Mouse (Mus musculus) thymus, adult 18-20 months (tissue): ENCODE data around the gene Rnf167.

Experiments
- DNase-seq, 2 experiments: peaks; one replicate each; pipeline ENCODE4 v3.0.0; 2022; ENCODE audit warnings: mixed read lengths in 2 of 2

The Rnf167 gene

GRCm38 (mm10) chr11:70638293-70638692 lies 8.7 kb upstream of the Rnf167 start:
- DNase-seq, result no peak

DNA sequence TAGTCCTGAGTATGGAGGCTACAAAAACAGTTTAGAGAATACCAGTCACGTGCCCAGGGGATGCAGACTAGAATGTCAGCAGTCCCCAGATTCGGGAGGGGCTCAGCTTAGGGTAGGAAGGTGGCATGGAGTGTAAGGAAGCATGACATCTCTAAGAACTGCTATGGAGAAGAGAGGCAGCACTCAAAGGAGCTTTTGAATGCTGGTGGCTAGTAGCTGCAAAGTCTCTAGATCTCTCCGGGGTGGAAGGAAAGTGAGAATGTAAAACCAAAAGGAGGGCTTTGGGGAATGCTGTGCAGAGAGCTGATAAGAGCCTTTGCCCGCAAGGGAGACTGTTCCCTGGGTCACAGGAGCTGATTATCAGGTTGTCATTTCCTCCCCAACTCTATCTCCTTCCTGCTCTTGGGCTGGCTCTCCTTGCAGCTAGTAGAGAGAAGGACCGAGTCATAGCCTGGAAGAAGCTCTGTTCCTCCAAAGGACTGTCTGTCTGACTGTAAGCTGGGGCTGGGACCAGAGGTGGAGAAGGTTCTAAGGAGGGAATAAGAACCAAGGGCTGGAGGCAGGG lies 8.2 kb upstream of the Rnf167 start, which contains the start of gene Gp1ba:
TSS of gene Gp1ba (plus strand) at position 409 of the 565 bp plus-strand sequence.
- no peak for DNase-seq

DNA sequence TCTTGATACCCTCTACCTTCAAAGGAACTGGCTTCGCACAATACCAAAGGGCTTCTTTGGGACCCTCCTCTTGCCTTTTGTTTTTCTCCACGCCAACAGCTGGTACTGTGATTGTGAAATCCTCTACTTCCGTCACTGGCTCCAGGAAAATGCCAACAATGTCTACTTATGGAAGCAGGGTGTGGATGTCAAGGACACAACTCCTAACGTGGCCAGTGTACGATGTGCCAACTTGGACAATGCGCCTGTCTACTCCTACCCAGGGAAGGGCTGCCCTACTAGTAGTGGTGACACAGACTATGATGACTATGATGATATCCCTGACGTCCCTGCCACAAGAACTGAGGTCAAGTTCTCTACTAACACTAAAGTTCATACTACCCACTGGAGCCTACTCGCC lies 7.1 kb upstream of the Rnf167 start:
- DNase-seq, result no peak

DNA sequence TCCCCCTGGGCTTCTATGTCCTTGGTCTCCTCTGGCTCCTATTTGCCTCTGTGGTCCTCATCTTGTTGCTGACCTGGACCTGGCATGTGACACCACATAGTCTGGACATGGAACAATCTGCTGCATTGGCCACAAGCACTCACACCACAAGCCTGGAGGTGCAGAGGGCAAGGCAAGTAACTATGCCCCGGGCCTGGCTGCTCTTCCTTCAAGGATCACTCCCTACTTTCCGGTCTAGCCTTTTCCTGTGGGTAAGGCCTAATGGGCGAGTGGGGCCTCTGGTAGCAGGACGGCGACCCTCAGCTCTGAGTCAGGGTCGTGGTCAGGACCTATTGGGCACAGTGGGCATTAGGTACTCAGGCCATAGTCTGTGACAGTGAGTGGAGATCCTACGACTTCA lies 5.8 kb upstream of the Rnf167 start:
- DNase-seq, result no peak

DNA sequence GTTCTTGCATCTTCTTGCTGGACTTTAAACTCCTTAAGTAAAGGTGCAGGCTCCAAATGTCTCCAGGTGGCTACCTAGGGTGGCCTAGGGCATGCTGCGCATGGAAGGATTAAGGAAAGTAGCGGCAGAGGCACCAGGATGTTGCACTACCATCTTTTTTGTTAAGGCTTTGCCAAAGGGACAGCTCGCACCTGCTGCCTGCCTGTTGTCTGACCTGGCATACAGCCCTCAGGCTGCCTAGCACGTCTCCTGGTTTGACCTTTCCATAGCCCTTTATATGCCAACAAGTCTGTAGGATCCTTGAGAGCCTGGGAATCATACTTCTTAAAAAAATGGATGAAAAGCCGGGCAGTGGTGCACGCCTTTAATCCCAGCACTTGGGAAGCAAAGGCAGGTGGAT lies 4.0 kb upstream of the Rnf167 start:
- DNase-seq, result no peak

DNA sequence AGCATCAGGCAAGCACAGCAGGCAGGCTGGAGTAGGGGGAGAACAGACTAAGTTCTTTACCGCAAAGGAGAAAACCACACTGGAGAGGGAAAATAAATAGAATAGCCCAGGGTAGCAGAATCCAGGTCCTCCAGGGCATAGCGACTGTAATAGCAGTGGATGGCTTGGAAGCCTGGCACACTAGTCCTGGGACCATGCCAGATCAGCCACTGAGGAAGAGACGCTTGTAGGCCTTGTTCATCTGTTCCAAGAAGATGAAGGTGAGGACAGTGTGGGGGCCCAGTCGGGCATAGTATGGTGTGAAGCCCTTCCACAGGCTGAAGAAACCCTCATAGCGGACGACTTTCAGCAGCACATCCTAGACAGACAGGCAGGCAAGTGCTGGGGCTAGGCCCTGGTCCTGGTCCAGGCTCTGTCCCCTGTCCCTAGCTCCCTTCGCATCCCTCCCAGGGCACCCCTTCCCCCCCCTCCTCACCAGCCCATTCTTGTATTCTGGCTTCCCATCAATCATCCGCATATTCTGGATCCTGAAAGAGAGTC lies 2.4 kb upstream of the Rnf167 start:
- no peak for DNase-seq

DNA sequence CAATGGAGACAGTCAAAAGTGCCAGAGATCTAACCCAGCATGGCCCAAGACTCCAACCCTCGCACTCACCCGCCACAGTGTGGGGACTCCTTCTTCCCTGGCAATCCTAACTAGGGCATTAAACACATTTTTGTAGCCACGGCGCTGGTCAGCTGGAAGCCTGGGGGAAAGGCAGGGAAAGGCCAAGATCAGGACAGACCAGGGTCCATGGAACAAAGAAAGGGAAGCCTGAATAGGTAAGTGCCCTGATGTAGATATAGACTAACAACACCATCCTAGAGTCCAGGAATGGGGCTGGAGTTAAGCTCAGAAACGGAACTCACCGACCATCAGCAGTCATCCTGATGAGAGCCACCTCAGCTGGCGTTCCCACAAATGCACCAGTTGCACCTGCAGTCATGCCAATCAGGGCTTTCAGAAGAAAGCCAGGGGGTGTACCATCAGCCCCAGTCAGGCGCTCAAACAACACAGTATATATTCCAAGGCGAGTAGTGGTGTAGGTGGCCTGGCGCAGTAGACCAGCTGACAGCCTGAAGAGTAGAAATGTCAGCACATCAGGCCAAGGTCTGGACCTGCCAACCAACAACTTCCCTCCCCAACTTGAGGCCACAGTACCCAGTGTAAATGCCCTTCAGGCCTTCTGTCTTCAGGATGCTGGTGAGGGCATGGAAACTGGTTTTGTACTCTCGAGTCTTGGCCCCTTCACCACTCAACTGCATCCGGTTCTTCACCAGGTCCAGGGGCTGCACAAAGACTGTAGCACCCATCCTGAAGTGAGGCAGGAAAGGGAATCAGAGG lies 1.4 kb upstream of the Rnf167 start:
- no peak for DNase-seq

DNA sequence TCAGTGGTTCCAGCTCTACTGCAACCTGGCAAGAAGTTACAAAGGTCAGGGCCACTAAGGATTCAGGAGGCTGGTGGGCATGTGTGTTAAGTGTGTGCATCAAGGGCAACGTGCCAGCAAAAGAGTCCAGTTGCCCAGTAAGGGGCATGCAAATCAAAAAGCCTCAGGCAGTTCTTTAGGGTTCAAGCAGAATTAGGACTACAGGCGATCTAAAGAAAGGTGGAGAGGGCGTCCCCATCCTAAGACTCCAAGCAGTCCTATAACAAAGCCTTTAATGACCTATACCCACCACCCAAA lies 828 bp upstream of the Rnf167 start:
- no peak for DNase-seq

- peak; percentile 51 to 71 for DNase-seq
These were observed 833 bp downstream of the Rnf167 start for GRCm38 (mm10) chr11:70647716-70648420.

DNA sequence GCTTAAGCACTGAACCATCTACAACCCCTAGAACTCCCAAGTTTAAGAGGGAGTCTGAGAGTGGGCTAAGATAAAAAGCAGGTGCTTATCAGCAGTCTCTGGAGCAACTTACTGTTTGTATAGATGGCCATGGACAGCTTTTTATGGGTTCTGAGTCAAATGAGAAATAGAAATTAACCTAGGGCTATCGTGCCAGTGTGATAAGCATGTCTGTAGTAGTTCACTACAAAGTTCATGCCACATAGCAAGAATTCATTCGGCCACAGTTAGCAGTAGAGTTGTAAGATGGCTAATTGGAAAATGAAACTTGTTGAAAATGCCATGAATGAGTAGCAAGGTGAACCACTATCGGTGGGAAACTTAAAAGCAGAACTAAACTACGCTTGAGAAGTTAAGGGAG lies 1.5 kb downstream of the Rnf167 start:
- DNase-seq, result no peak

- DNase-seq, result no peak
These were observed 2.2 kb downstream of the Rnf167 start for GRCm38 (mm10) chr11:70649185-70649734.

GRCm38 (mm10) chr11:70650322-70651175 lies 3.5 kb downstream of the Rnf167 start:
- DNase-seq, result no peak

- DNase-seq, result no peak
These were observed 4.4 kb downstream of the Rnf167 start for GRCm38 (mm10) chr11:70651391-70651790.

GRCm38 (mm10) chr11:70652029-70652883 lies 5.2 kb downstream of the Rnf167 start:
- peak in 1 of 2 experiments; percentile 66 for DNase-seq

DNA sequence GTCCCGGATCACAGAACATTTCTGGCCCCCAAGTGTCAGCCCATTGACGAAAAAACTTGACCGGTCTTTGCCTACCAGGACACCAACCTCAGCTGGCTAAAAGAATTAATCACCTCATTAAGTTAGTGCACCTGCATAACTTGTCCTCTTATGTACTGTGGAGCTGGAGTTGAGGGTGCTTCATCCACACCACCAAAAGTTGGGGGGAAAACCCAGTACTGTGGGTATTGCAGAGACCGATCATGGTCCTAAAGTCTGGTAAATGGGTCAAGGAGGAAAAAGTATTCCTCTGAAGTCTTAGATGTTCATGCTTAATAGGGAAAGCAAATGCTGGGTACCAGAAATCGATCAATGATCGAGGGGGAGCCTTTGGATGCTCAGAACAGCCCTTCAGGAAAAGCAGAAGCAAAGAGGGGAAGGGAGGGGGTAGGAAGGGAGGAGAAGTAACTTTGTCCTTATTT lies 5.9 kb downstream of the Rnf167 start:
- no peak for DNase-seq

GRCm38 (mm10) chr11:70653345-70654197 lies 6.5 kb downstream of the Rnf167 start:
- peak; percentile 59 to 75 for DNase-seq

GRCm38 (mm10) chr11:70654198-70654922 lies 7.3 kb downstream of the Rnf167 start, which contains the start of gene Pfn1:
Gene Pfn1 (minus strand): TSS chr11:70654644.
- peak; percentile 73 to 80 for DNase-seq

DNA sequence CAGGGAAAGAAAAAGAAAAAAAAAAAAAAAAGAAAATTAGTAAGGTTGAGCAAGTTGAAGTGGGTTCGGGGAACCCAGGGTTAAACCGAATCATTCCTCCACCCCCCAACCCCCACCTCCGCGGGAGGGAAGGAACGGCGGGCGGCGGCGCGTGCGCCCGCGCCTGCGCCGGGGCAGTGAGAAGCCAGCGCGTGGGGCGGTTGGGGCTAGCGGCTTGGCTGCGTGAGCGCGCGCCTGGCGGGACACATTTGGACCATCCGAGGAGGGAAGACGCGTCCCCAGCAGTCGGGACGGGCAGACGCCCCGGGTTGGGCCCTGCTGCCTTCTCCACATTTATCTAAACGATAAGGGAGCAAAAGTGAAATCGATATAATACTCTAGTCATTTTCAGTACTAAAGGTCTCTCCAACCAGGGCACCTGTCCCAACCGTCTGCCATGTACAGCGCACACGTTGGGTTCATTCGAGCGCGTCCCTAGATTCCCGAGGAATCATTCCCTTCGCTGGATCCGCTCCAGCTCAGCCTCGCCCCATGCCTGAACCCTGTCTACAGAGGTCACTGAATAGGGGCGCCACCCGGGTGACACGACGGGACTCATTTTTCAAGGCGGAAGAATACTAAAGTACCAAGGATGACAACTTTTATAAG lies 8.0 kb downstream of the Rnf167 start:
- peak; percentile 68 to 69 for DNase-seq
